Mouse (Mus musculus) kidney, embryonic 14.5 days (tissue): ENCODE measurements around the gene Rarb. TPM values are rescaled to one million over a fixed set of nuclear protein-coding genes. Genes with fewer than 3 reads are reported as not detected.

Experiments used
- ATAC-seq: fragments of 200-750 bp; cut with Nextera tagmentation; 2 replicates; pipeline ENCODE4 v1.8.0; 2017; ENCODE audit warnings: moderate number of reproducible peaks, mild to moderate bottlenecking, moderate TSS enrichment, moderate library complexity; ENCODE audit not compliant: low FRiP score, low TSS enrichment
- H3K27ac ChIP-seq: fragments of 300-500 bp; sonication (generic); 2 replicates; pipeline ENCODE4 v1.5.1; 2014; ENCODE audit warnings: low read depth, mild to moderate bottlenecking, low read length, moderate library complexity, mixed read lengths
- H3K27me3 ChIP-seq: fragments of 300-500 bp; sonication (generic); 2 replicates; pipeline ENCODE4 v1.6.1; 2014; ENCODE audit warnings: mild to moderate bottlenecking, low read length; ENCODE audit not compliant: control insufficient read depth, insufficient read depth
- H3K36me3 ChIP-seq: fragments of 300-500 bp; sonication (generic); 2 replicates; pipeline ENCODE4 v1.6.1; 2014; ENCODE audit warnings: low read length, mixed read lengths; ENCODE audit not compliant: control insufficient read depth, insufficient read depth
- H3K4me1 ChIP-seq: fragments of 300-500 bp; sonication (generic); 2 replicates; pipeline ENCODE4 v1.6.1; 2014; ENCODE audit warnings: low read length, mixed read lengths; ENCODE audit not compliant: control insufficient read depth, insufficient read depth
- H3K4me2 ChIP-seq: fragments of 300-500 bp; sonication (generic); replicated peaks from 2 replicates; pipeline ENCODE4 v1.6.1; 2014; ENCODE audit warnings: low read depth, mild to moderate bottlenecking, low read length
- H3K4me3 ChIP-seq: fragments of 300-500 bp; sonication (generic); 2 replicates; pipeline ENCODE4 v1.5.1; 2014; ENCODE audit warnings: mild to moderate bottlenecking, low read length
- H3K9ac ChIP-seq: fragments of 300-500 bp; sonication (generic); 2 replicates; pipeline ENCODE4 v1.6.1; 2014; ENCODE audit warnings: low read depth, mild to moderate bottlenecking, low read length, moderate library complexity
- H3K9me3 ChIP-seq: fragments of 300-500 bp; sonication (generic); 2 replicates; pipeline ENCODE4 v1.6.1; 2016; ENCODE audit warnings: low read length; ENCODE audit not compliant: control insufficient read depth
- WGBS: fragments of 180-500 bp; shearing (Covaris S2); extraction: QIAGEN DNeasy Blood & Tissue Kit; methylation state at CpG from one replicate; pipeline ENCODE4 v1.1.7; 2014; 5-methylcytosine and 5-hydroxymethylcytosine counted together
- polyA plus RNA-seq: library from polyadenylated mRNA; unstranded; fragments of >200 nt; fragmentation: Nextera tagmentation; extraction: Ambion mirVana; gene quantifications from 2 replicates; pipeline ENCODE4 v1.2.1, GENCODE M21; 2014

The Rarb gene
- polyA plus RNA-seq, 1 experiment from 2014 or later: 44.3 TPM

DNA sequence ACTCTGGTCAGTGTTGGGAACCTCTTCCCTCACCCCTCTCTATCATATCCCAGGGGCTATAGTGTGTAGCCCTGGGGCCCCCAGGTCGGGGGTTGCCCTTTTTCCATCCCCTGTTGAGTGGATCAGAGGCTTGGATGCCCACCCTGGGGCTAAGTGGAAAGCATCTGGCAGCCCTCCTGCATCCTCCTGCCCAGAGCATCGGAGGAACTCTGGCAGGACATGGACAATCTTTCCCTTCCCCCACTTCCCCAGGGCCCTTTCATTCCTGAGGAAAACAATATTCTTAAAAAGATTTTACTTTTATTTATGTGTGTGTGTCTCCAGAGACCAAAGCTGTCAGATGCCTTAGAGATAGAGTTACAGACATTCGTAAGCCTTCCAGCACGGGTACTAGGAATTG, 281.5 kb downstream of the Rarb start:
- Histone ChIP-seq H3K4me1 (no peaks in the 10 kb centered on the region), H3K4me3 (no peak overlapping the region), H3K4me2 (no peak overlapping the region), H3K27ac (no peak overlapping the region), H3K36me3 (no peaks in the 10 kb centered on the region; the same call in 1 of the 2 replicates), H3K9me3 (no peaks in the 10 kb centered on the region), H3K27me3 (no peaks in the 10 kb centered on the region), H3K9ac (no peak overlapping the region)
- ATAC-seq: no peak
- WGBS: 34% methylated on average over 4 of the region's 4 CpGs

DNA sequence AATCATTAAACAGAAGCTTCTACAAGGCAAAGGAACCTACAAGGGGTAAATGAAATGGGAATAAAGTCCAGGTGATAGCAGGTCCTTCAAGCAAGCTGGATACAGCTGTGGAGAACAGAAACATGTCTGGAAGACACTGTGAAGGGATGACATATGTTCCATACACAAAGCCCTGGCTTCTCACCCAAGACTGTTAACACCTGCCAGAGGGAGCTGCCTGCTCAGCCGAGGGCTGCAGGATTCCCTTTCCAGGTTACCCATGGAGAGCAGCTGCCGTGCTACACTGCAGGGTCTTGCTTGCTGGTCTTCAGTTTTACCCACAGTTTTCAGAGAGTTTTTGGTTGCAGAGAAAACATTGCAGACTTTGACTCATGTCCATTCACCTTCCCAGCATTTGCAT, 290.3 kb downstream of the Rarb start:
- H3K27ac ChIP-seq: no peak overlapping the region
- H3K27me3 ChIP-seq: no peaks in the 10 kb centered on the region
- ATAC-seq: no peak
- H3K4me3 ChIP-seq: no peak overlapping the region
- WGBS: 51% methylated on average over 2 of the region's 2 CpGs
- H3K4me1 ChIP-seq: no peaks in the 10 kb centered on the region
- no peaks in the 10 kb centered on the region for H3K9me3 ChIP-seq
- H3K36me3 ChIP-seq: no peaks in the 10 kb centered on the region; the same call in 1 of the 2 replicates
- no peak overlapping the region for H3K4me2 ChIP-seq
- H3K9ac ChIP-seq: no peak overlapping the region

DNA sequence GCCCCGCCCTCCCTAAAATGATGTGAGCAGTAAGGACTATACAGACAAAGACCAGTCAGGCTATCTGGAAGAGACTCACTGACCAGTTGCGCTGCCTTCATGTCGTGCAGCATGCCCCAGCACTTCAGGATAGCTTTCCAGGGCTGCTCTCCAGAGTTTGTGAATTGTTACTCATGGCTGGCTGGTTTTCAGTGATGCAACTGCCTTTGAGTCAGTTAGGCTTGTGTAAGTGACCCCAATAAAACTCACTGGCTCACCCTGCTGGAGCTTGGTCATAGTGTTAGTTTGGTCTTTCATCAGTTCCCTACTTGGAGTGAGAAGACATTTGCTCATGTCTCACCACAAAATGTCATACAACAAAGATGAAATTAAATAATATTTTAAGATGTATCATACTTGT, 292.8 kb downstream of the Rarb start:
- H3K4me3 ChIP-seq: no peak overlapping the region
- no peak overlapping the region for H3K27ac ChIP-seq
- H3K4me1 ChIP-seq: no peaks in the 10 kb centered on the region
- H3K9ac ChIP-seq: no peak overlapping the region
- no peak; the same call in 1 of the 2 replicates for ATAC-seq
- H3K4me2 ChIP-seq: no peak overlapping the region
- H3K9me3 ChIP-seq: no peaks in the 10 kb centered on the region
- no peaks in the 10 kb centered on the region for H3K27me3 ChIP-seq
- H3K36me3 ChIP-seq: no peaks in the 10 kb centered on the region; the same call in 1 of the 2 replicates
- WGBS: 76% methylated on average over 3 of the region's 3 CpGs

DNA sequence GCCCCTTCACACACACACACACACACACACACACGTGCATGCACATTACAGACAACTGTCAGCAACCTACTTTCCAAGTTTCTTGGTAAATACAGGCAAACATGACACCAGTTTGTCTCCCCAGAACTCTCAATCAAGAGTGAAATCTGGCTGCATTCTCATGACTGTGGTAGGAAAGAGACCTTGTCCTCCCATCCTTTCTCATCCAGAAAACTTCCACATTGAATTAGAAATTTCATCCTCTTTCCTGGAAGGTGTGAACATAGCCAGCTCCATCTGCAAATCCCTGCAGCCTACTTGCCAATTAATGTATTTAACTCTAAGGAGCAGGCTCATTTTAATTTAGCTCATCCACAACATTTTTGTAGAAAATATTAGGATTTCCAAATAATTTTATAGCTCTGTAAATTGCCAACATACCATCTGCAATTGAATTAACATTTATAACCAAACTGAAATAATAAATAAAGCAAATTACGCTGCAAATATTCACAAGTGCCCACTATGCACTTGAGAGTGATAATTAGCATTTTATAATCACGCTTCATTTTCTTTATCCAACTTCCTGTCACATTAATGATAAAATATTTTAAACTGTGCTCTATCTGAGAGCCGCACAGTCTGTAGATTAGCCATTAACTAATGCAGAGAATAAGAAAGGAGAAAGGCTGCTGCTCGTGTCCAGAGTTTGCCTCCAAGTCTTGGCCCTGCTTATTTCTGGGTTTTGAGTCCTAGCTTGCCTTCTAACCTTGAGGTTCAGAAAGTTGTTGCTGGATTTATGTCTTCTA, 293.6 kb downstream of the Rarb start:
- no peaks in the 10 kb centered on the region; the same call in 1 of the 2 replicates for H3K36me3 ChIP-seq
- H3K9ac ChIP-seq: no peak overlapping the region
- H3K4me3 ChIP-seq: no peak overlapping the region
- ATAC-seq: no peak
- H3K4me1 ChIP-seq: no peaks in the 10 kb centered on the region
- no peak overlapping the region for H3K4me2 ChIP-seq
- H3K27me3 ChIP-seq: no peaks in the 10 kb centered on the region
- no peak overlapping the region for H3K27ac ChIP-seq
- no peaks in the 10 kb centered on the region for H3K9me3 ChIP-seq
- WGBS: 78% methylated on average over 5 of the region's 5 CpGs

DNA sequence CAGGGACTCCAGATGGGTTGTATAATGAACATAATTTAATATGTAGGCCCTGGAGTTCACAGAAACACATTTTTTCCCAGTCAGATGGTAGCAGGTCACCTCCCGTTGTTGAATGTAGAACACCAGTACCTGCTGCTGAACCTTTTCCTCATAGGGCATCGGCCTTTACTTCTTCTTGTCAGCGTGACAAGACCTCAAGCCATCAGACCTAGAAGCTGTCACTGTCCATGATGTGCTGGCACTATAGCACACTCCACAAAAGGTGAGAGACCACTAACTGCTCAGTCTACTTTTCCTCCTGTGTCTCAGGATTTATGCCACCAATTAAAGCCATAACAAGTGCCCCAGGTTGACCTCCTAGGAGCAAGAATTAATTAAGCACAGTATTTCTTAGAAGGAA, 296.1 kb downstream of the Rarb start:
- no peak overlapping the region for H3K9ac ChIP-seq
- no peak for ATAC-seq
- no peaks in the 10 kb centered on the region for H3K27me3 ChIP-seq
- no peak overlapping the region for H3K4me2 ChIP-seq
- H3K36me3 ChIP-seq: no peaks in the 10 kb centered on the region
- no peak overlapping the region for H3K27ac ChIP-seq
- 38% methylated on average over 3 of the region's 3 CpGs for WGBS
- H3K4me1 ChIP-seq: no peaks in the 10 kb centered on the region; the same call in 1 of the 2 replicates
- H3K9me3 ChIP-seq: no peaks in the 10 kb centered on the region
- no peak overlapping the region for H3K4me3 ChIP-seq

DNA sequence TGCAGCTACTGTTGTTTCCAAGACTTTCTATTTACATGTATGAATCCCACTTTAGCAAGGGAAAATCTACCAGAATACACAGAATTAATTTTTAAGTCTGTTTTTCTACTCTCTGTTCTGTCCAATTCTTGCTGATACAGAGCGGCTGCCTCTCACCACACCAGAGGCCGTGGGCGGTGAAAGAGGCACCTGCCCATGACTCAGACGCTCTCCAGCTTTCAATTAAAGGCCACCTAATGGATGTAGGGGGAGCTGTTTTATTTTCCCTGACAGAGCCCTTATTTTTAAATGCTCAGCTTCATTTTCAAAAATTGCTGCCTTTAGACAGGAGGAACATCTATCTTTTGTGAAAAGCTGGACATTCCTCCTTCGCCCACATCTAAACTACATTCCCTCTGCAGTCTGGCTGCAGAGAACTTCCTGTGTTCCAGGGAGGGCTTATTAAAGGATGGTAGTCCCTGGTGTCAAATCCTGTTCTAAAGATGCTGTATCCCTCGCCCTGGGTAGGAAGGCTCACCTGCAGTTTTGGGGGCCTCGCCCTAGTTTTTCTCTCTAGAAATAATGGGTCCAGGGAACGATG, 299.3 kb downstream of the Rarb start:
- no peak overlapping the region for H3K4me2 ChIP-seq
- peaks cover 3% of the 10 kb centered on the region; the same call in 1 of the 2 replicates for H3K4me1 ChIP-seq
- no peaks in the 10 kb centered on the region for H3K9me3 ChIP-seq
- H3K4me3 ChIP-seq: no peak overlapping the region
- no peak for ATAC-seq
- H3K27ac ChIP-seq: no peak overlapping the region
- no peaks in the 10 kb centered on the region for H3K36me3 ChIP-seq
- no peak overlapping the region for H3K9ac ChIP-seq
- H3K27me3 ChIP-seq: no peaks in the 10 kb centered on the region
- WGBS: 56% methylated on average over 8 of the region's 8 CpGs

DNA sequence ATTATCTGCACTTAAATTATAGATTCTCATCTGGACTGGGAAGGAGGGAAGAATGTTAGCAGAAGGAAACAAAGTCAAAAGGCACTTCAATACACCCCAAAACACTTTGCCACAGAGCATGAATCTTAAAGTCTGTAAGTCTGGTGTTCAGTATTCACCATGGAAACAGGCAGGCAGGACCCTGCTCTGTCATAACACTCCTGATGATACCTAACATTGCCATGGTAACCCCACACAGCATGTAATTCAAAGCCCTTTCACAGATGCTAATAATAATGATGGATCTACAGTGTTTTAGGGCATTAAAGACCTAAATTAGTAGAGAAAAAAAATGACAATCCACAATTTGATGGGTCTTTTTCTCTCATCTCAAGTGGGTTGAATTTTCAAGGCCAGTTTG, 301.0 kb downstream of the Rarb start:
- Histone ChIP-seq H3K9ac (no peak overlapping the region), H3K9me3 (no peaks in the 10 kb centered on the region), H3K27ac (no peak overlapping the region), H3K4me3 (no peak overlapping the region), H3K27me3 (no peaks in the 10 kb centered on the region), H3K36me3 (no peaks in the 10 kb centered on the region), H3K4me1 (peaks cover 3% of the 10 kb centered on the region; the same call in 1 of the 2 replicates), H3K4me2 (no peak overlapping the region)
- ATAC-seq: no peak

DNA sequence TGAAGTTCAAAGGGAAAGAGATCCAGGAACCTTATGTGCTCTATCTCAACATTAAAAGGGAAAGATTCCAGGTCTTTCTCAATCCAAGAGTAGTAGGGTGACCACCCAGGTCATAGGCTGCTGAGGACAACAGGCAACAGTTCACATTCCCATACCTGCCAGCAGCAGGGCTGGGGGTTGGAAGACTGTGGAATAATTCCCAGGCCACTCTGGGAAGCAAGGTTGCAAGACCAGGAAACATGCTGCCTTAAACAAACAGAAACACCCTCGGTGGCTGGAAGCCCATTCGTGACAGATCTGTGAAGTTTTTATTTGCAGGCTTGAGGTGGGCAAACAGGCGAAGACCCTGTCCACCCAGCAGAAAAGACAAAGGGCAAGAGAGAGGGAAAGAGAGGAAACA, 303.2 kb downstream of the Rarb start:
- 28% methylated on average over 3 of the region's 3 CpGs for WGBS
- no peaks in the 10 kb centered on the region for H3K36me3 ChIP-seq
- no peak for ATAC-seq
- no peaks in the 10 kb centered on the region for H3K9me3 ChIP-seq
- no peak overlapping the region for H3K9ac ChIP-seq
- no peak overlapping the region for H3K27ac ChIP-seq
- peaks cover 3% of the 10 kb centered on the region; the same call in 1 of the 2 replicates for H3K4me1 ChIP-seq
- H3K4me2 ChIP-seq: no peak overlapping the region
- H3K27me3 ChIP-seq: no peaks in the 10 kb centered on the region
- no peak overlapping the region for H3K4me3 ChIP-seq

DNA sequence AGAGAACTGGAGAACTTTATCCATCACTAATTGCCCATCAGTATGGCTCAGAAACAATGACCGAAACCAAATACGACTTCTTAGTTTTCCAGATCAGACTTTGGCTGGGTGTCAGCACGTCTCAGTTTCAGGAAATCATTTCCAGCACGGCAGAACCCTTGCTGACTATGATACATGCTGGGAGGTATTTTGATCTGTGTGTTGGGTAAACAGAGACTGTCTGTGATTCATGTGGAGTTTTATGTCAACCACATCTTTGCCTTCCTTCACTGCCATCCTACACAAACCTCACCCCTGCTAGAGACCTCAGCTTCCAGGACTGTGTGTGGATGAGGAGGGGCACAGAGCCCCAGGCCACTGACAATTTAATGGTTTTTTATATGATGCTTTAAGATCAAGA, 308.4 kb downstream of the Rarb start:
- Histone ChIP-seq H3K9ac (no peak overlapping the region), H3K4me2 (no peak overlapping the region), H3K4me1 (no peaks in the 10 kb centered on the region), H3K4me3 (no peak overlapping the region), H3K27ac (no peak overlapping the region), H3K9me3 (no peaks in the 10 kb centered on the region), H3K27me3 (no peaks in the 10 kb centered on the region), H3K36me3 (peaks cover 12% of the 10 kb centered on the region)
- no peak; the same call in 1 of the 2 replicates for ATAC-seq
- WGBS: 36% methylated on average over 4 of the region's 4 CpGs
